Mouse (Mus musculus) urinary bladder, adult 18-20 months (tissue): ENCODE results near the gene Gm21820.
"Not testable (repeated sequence)": the region's sequence is repeated elsewhere in the genome, so short reads cannot be mapped to it uniquely, and the experiment has no call there.

ENCODE experiments used
- DNase-seq, 2 experiments: peaks; one replicate each; pipeline ENCODE4 v3.0.0; 2022; ENCODE audit warnings: low spot score in 2 of 2, mixed read lengths in 2 of 2

Gene Gm21820

GRCm38 (mm10) chrY:5249341-5249740 lies at the start of gene Gm21820:
TSS of gene Gm21820 (minus strand) at chrY:5249441.
- DNase-seq = not testable (repeated sequence)
